Mouse (Mus musculus) hindbrain, embryonic 11.5 days (tissue): Measurements from ENCODE around the gene Frrs1. TPM values are rescaled to one million over a fixed set of nuclear protein-coding genes. Genes with fewer than 3 reads are reported as not detected.

Experiments used
- polyA plus RNA-seq: library from polyadenylated mRNA; unstranded; fragments of >200 nt; fragmentation: Nextera tagmentation; extraction: Ambion mirVana; gene quantifications from 2 replicates; pipeline ENCODE4 v1.2.1, GENCODE M21; 2014

The Frrs1 gene
- polyA plus RNA-seq, 1 experiment from 2014 or later, result 9.5 TPM

Other genes starting within 250 kb of the Frrs1 start
- gene Trmt13, start 244.9 kb upstream of the Frrs1 start, polyA plus RNA-seq, result 22.8 and 31.3 TPM in 2 replicates
- 86.5 and 90.4 TPM in 2 replicates for gene Mfsd14a, start 196.8 kb upstream of the Frrs1 start, polyA plus RNA-seq
- gene Gm43191, start 178.2 kb upstream of the Frrs1 start, polyA plus RNA-seq, result not detected in 2 replicates
- 7.7 and 8.3 TPM in 2 replicates for gene Slc35a3, start 146.6 kb upstream of the Frrs1 start, polyA plus RNA-seq
- gene Agl, start 51.3 kb upstream of the Frrs1 start, polyA plus RNA-seq, result 15.2 and 16.6 TPM in 2 replicates
- not detected in 2 replicates for gene 4930455H04Rik, start 108.8 kb downstream of the Frrs1 start, polyA plus RNA-seq
- 7.4 and 7.7 TPM in 2 replicates for gene Palmd, start 109.5 kb downstream of the Frrs1 start, polyA plus RNA-seq